Mouse (Mus musculus) layer of hippocampus, adult 11-12 months (tissue): Measurements from ENCODE around the gene Gm20388.

Experiments
- DNase-seq: peaks from one replicate; pipeline ENCODE4 v3.0.0; 2022; ENCODE audit warnings: low spot score

The Gm20388 gene

GRCm38 (mm10) chr8:122414311-122414710, 2503.7 kb downstream of the Gm20388 start:
- no peak for DNase-seq

- DNase-seq, result no peak
These were observed 2504.9 kb downstream of the Gm20388 start for GRCm38 (mm10) chr8:122415554-122415953.

DNA sequence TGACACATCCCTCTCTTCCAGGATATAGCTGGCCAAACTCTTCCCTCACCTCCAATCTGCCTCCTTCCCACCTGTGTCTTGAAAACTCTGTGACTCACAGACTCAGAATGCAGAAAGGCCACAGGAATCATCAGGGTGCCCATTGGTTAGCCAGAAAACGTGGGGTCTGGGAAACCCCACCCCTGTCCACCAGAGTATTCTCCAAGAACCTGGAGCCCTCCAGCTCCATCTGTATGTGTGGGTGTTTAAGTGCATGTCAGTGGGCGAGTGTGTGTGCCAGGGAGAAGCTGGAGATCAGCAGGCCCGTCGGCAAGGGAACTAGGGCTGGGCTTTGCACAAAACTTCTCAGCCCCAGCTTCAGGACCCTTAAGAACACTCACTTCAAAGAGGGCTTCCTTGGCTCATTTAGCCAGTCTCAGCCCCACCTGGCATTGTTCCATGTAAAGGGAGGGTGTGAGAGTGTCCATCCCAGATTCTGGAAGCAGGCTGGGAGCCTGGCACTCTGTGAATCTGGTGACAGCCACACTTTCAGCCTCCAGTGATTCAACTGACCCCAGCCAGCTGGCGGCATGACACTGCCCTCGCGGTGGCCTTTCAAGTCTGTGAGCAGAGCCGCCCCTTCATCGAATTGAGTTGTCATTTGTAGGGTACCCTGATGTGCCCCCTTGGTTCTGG, 2509.4 kb downstream of the Gm20388 start:
- DNase-seq, result no peak

DNA sequence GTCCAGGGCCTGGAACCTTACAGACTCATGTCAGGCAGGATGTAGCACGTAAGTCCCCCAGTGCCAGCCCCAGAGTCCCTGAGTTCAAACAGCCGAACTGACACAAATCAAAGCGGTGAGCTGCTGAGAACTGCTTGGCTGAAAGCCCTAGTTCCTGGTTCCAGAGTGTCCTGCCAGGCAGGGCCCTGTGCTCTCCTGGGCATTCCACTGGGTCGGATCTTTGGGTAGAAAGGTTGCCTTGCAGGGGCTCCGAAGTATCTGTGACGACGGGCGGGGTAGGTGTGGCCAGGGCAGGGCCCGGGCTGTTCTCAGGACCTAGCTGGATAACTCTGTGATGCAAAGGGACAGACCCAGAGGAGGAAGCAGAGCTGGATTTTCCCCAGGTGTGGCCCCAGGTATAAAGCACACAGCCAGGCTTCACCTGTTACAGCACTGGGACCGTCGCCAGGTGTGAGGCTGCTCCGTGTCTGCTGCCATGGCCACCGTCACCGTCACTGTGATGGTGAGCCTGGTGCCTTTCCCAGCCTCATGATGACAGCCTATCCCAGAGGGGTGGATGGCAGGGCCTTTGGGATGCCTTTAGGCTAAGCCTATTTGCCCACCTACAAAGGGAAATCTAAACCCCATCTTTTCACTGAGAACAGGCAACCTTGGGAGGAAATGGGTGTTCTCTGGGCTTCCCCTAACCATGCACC, 2510.9 kb downstream of the Gm20388 start, which contains the start of gene Il17c:
TSS of gene Il17c (plus strand) at position 645 of the 695 bp plus-strand sequence.
- DNase-seq, result no peak

DNA sequence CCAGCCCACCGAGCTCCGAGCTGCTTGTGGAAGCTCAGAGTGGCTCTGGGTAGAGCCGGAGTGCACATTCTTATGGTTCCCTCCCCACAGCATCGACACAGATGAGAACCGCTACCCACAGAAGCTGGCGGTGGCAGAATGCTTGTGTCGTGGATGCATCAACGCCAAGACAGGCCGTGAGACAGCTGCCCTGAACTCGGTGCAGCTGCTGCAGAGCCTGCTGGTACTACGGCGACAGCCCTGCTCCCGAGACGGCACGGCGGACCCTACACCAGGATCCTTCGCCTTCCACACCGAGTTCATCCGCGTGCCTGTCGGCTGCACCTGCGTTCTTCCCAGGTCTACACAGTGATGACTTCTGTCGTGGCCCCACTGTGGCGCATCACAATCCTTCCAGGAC, 2512.6 kb downstream of the Gm20388 start:
- DNase-seq, result no peak

- no peak for DNase-seq
These were observed 2513.0 kb downstream of the Gm20388 start for GRCm38 (mm10) chr8:122423659-122424058.

DNA sequence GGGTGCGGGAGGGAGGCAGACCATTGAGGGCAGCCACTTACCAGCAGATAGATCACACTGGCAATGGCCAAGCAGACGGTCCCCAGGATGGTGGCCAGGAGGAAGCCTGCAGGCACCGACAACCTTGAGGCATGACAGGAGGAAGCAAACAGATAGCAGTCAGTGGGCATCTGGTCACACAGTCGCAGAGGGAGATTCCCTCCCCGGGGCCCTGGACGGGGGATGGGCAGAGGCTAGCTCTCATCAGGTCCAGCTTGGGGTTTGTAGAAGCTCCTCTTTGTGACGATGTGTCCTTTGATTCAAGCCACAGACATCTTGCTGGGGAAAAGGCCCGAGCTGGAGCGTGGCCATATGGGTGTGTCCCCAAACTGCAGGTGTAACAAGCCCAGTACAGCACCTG, 2515.5 kb downstream of the Gm20388 start:
- no peak for DNase-seq

DNA sequence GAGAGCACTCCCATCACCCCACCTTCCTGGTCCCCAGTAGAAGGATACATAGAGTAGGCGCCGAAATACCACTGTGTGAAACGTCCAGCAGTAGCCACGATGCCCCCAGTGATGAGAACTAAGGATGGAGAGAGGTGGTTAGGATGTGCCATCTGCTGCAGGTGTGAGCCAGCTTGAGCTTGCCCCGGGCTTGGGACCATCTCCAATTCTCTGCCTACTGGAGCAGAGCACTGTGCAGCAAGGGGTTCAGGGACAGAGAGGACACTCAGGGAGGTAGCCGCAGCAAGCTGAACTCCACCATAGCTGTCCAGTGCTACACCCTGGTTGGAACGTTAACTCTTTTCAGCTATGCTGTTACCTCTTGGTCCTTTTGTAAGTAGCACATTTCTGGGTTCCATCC, 2517.0 kb downstream of the Gm20388 start:
- no peak for DNase-seq

- no peak for DNase-seq
These were observed 2517.5 kb downstream of the Gm20388 start for GRCm38 (mm10) chr8:122428163-122428562.

DNA sequence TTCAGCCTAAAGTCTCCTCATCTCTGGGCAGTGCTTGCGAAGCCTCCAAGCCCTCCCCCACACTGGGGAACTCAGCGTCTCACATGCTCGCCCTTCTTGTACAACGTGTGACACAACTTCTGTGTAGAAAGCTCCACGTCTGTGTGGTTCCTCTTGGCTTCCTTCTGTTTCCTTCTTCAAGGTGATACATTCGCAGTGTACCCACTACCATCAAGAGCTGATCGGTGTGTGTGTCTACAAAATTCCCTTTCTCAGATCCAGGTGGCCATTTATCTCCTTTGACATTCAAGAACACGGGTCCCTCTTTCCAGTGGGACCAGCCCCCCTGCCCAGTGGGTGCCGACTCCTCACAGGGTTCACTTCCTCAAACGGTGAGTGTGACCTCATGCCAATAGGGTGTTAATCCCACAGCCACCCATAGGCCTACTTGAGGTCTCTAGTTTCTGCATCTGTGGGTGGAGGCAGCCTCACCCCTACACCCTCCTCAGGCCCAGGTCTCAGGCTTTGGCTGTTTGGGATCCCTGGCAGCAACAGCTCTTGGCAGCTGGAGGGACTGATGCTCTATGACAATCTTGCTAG, 2519.5 kb downstream of the Gm20388 start:
- no peak for DNase-seq

- DNase-seq, result no peak
These were observed 2520.0 kb downstream of the Gm20388 start for GRCm38 (mm10) chr8:122430646-122431045.

DNA sequence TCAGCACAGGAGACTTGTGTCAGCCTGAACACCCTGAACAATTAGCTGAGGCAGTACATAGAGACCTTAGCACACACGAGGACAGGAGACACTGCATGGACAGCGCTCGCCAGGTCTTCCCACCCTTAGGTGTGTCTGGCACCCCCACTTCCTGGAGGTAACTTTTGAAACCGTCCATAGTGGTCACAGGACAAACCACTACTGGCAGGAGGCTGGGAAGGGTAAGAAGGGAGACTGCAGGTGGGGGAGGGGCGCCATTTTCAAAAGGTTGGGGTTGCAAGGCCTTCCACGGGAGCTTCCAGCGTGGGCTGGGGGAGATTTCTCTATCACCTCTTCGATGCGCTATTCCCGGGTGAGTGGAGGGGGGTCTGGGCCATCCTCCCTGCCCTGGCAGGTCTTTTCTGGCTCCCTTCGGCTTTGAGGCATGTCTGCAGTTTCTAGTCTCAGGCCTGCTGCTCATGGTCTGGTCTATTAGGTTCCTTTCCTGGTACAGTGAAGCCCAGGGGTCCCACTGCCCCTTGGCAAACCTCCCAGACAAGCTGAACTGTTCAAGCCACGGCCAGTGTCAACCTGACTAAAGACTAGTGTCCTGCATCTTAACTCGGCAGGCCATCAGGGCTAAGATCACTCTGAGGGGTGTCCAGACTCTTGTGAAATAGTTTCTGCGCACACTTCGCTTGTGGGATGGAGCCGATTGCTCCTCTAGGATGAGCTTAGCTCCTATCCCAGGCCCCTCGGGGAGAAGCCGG, 2521.2 kb downstream of the Gm20388 start:
- DNase-seq, result no peak

DNA sequence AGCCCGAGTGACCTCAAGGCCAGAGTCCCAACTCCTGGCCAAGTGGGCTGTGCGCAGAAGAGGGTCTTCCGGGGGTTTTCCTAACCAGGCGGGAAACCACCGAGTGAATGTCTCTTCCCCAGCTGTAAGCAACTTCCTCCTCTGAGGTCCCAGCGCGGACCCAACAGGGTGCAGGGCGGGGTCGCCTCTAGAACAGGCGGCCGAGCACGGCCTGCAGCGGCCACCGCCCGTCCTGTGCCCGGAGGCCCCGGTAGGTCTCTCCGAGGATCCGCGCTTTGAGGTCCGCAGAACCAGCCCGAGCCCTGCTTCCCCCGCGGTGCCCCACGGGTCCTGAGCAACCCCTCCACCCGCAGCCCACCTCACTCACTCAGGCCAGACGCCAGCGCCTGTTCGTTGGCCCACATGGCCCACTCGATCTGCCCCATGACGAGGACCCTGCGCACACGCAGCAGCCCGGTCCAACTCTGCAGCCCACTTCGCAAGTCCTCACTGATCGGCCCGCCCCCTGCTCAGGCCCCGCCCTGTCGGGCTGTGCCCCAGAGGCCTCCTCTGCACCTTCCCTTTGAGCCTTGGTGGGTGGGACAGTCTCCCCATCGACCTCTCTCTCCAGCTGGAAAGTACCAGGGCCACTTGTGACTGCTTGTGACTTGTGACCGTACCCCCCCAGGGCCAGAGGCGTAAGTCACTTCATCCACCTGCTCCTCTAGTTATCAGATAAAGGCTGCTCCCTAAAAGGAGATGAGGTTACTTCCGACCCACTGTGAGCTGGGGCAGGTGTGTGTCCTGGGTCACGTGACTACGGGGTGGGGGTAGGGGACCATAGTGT, 2522.0 kb downstream of the Gm20388 start, which contains the start of gene Cyba:
TSS of gene Cyba (minus strand) at position 488 of the 826 bp plus-strand sequence.
- no peak for DNase-seq

DNA sequence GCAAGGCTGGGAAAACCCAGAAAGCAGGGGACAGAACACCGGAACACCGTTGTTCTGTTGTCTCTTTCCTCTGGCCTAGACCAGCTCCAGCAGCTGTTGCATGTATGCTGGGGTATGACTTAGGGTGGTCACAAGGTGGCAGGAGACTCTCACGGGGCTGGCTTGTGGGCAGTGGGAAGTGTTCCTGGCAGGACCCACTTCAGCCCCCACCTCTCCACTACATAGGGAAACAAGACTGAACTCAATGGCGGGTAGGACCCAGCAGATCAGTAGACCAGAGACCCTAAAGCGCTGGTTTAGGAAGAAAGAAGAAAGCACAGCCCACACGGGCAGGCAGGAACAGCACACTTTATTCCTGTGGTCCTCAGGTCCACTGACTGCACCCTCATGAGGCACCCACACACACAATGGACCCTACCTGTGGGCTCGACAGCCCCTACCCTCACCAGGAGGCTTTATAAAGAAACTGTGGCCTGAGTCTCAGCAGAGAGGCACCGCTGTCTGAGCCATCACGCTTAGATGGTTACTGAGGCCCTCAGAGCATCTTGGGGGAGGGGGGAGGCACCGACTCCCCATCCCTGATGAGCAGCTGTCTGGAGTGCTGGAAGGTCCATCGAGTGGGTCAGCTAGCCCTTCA, 2522.7 kb downstream of the Gm20388 start:
- no peak for DNase-seq

GRCm38 (mm10) chr8:122435375-122435774, 2524.7 kb downstream of the Gm20388 start:
- no peak for DNase-seq

DNA sequence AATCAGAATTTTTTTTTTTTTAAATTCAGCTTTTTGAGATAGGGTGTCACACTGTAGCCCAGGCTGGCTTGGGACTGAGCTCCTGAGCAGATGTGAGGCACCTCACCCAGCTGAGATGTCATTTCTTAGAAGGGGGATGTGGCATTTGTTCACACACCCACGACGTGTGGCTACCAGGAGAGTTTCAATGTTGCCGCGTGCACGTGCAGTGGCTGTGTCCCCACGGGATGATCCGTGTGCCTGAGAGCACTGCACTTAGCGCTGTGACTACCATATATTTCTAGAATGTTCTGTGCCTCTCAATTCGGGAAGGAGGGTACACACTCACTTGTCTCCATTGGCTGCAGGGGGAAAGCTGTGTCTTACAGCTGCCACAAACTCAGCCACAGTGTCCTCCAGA, 2525.5 kb downstream of the Gm20388 start:
- no peak for DNase-seq

GRCm38 (mm10) chr8:122436586-122437125, 2526.0 kb downstream of the Gm20388 start:
- no peak for DNase-seq

GRCm38 (mm10) chr8:122437708-122438331, 2527.2 kb downstream of the Gm20388 start:
- no peak for DNase-seq

DNA sequence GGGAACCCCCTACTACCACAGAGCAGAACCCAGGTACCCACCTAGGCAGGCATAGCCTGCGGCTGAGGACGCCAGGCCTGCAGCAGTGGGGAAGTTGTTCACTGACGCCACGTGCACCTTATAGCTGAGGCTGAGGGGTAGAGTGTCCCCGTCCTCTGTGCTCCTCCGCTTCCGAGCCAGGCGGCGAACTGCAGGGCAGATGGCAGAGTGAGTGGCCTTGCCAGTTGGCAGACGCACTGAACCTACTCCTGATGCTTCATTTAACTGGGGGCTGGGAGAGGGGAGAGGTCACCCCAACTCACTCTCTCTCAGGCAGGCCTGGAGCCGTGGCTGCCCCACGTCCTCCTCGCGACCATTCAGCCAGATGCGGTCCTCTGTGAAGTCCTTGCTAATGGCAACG, 2528.7 kb downstream of the Gm20388 start:
- DNase-seq, result no peak

DNA sequence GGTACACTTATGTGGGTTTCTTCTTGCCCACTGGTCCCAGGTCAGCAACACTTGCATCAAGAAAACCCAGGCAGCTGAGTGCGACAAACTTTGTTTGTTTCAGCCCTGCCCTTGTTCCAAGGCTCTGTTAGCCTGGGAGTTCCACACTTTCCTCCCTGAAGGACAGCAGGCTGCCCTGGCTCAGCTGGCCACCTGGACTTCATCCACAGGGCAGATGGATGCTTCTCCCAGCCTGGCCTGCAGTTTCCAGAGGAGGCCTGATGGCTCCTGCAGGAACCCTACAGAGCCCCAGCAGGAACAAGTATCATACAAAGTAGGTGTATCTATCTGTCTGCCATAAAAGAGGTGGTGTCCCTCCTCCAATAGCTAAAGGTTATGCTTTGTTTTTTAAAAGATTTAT, 2530.7 kb downstream of the Gm20388 start:
- DNase-seq, result no peak
